Mouse (Mus musculus) stomach, postnatal 0 days (tissue): ENCODE measurements around the gene Rnf167.

Source experiments
- CTCF ChIP-seq: IDR thresholded peaks from 2 replicates; pipeline ENCODE4 v1.5.1; 2016; ENCODE audit warnings: antibody characterized with exemption, low read depth, mild to moderate bottlenecking, moderate library complexity
- EP300 ChIP-seq: optimal IDR thresholded peaks from 2 replicates; pipeline ENCODE3; 2016; ENCODE audit warnings: antibody characterized with exemption

- TF ChIP-seq CTCF (peak; percentile 65), EP300 (no peak)
Observed at GRCm38 (mm10) chr11:70687601-70688199, 40.7 kb downstream of the Rnf167 start, which contains the start of gene Camta2.
